Mouse (Mus musculus) liver, postnatal 0 days (tissue): Measurements from ENCODE around the gene Tuba1c. TPM values are rescaled to one million over a fixed set of nuclear protein-coding genes. Genes with fewer than 3 reads are reported as not detected.
"Not testable (repeated sequence)": the region's sequence is repeated elsewhere in the genome, so short reads cannot be mapped to it uniquely, and the experiment has no call there.

Source experiments
- ATAC-seq: fragments of 200-750 bp; cut with Nextera tagmentation; 2 replicates; pipeline ENCODE4 v1.8.0; 2017; ENCODE audit warnings: mild to moderate bottlenecking, moderate library complexity
- DNase-seq: peaks from one replicate; pipeline ENCODE4 v3.0.0-alpha.2; 2016
- H3K27ac ChIP-seq: fragments of 300-500 bp; sonication (generic); 2 replicates; pipeline ENCODE4 v1.5.1; 2014; ENCODE audit warnings: antibody characterized with exemption, moderate library complexity, mild to moderate bottlenecking, low read depth
- H3K27me3 ChIP-seq: fragments of 300-500 bp; sonication (generic); 2 replicates; pipeline ENCODE4 v1.6.1; 2014; ENCODE audit warnings: low read length, control low read depth, mixed read lengths; ENCODE audit not compliant: insufficient read depth
- H3K36me3 ChIP-seq: fragments of 300-500 bp; sonication (generic); replicated peaks from 2 replicates; pipeline ENCODE4 v1.6.1; 2014; ENCODE audit warnings: mild to moderate bottlenecking, control low read depth, low read length, moderate library complexity, mixed read lengths; ENCODE audit not compliant: insufficient read depth
- H3K4me1 ChIP-seq: fragments of 300-500 bp; sonication (generic); 2 replicates; pipeline ENCODE4 v1.6.1; 2014; ENCODE audit warnings: antibody characterized with exemption, mild to moderate bottlenecking, control low read depth; ENCODE audit not compliant: insufficient read depth
- H3K4me2 ChIP-seq: fragments of 300-500 bp; sonication (generic); 2 replicates; pipeline ENCODE4 v1.6.1; 2014; ENCODE audit warnings: low read depth, mild to moderate bottlenecking, low read length, moderate library complexity, mixed read lengths
- H3K4me3 ChIP-seq: fragments of 300-500 bp; sonication (generic); 2 replicates; pipeline ENCODE4 v1.5.1; 2014; ENCODE audit warnings: low read depth, low read length
- H3K9ac ChIP-seq: fragments of 300-500 bp; sonication (generic); replicated peaks from 2 replicates; pipeline ENCODE4 v1.6.1; 2014; ENCODE audit warnings: mild to moderate bottlenecking, moderate library complexity
- H3K9me3 ChIP-seq: fragments of 300-500 bp; sonication (generic); 2 replicates; pipeline ENCODE4 v1.6.1; 2016; ENCODE audit warnings: mild to moderate bottlenecking, control low read depth, low read length, mixed read lengths
- CTCF ChIP-seq: sonication (generic); IDR thresholded peaks from 2 replicates; pipeline ENCODE4 v1.5.1; 2016; ENCODE audit warnings: antibody characterized with exemption, low read depth
- EP300 ChIP-seq: IDR thresholded peaks from 2 replicates; pipeline ENCODE4 v1.6.1; 2016; ENCODE audit warnings: antibody characterized with exemption, low read depth, mild to moderate bottlenecking
- WGBS: fragments of 180-500 bp; shearing (Covaris S2); extraction: QIAGEN DNeasy Blood & Tissue Kit; methylation state at CpG from one replicate; pipeline ENCODE4 v1.1.7; 2014; ENCODE audit not compliant: insufficient replicate concordance; 5-methylcytosine and 5-hydroxymethylcytosine counted together
- polyA plus RNA-seq: library from polyadenylated mRNA; unstranded; fragments of >200 nt; fragmentation: Nextera tagmentation; extraction: Ambion mirVana; gene quantifications from 2 replicates; pipeline ENCODE4 v1.2.1, GENCODE M21; 2015

Gene Tuba1c
- polyA plus RNA-seq, 1 experiment from 2014 or later: 152 TPM

- peak; percentile 83 for ATAC-seq
- H3K9me3 ChIP-seq: no peaks in the 10 kb centered on the region
- H3K9ac ChIP-seq: no peak overlapping the region
- WGBS: 52% methylated on average over 5 of the region's 5 CpGs
- peak overlapping the region; percentile 8 for H3K4me2 ChIP-seq
- peak; percentile 60 for DNase-seq
- TF ChIP-seq CTCF: no peak
- TF ChIP-seq EP300: no peak; the same call in 1 of the 2 replicates
- H3K4me1 ChIP-seq: peaks cover 13% of the 10 kb centered on the region; the same call in 1 of the 2 replicates
- peak overlapping the region; percentile 87 for H3K27ac ChIP-seq
- H3K4me3 ChIP-seq: 0 out of 2 replicates have a peak overlapping the region, but pooled peaks have one; percentile 26
- H3K27me3 ChIP-seq: no peaks in the 10 kb centered on the region
- H3K36me3 ChIP-seq: peaks cover 11% of the 10 kb centered on the region
Measured at GRCm38 (mm10) chr15:99042334-99042733, 12.6 kb downstream of the Tuba1c start.

GRCm38 (mm10) chr15:99044854-99045253, 15.2 kb downstream of the Tuba1c start:
- peak; percentile 67 for DNase-seq
- H3K4me3 ChIP-seq: no peak overlapping the region
- no peak overlapping the region for H3K4me2 ChIP-seq
- H3K27me3 ChIP-seq: no peaks in the 10 kb centered on the region
- no peaks in the 10 kb centered on the region for H3K9me3 ChIP-seq
- peaks cover 13% of the 10 kb centered on the region; the same call in 1 of the 2 replicates for H3K4me1 ChIP-seq
- no peaks in the 10 kb centered on the region for H3K36me3 ChIP-seq
- ATAC-seq: peak; percentile 44
- TF ChIP-seq CTCF (no peak), EP300 (no peak)
- H3K27ac ChIP-seq: peak overlapping the region; percentile 72; the same call in 1 of the 2 replicates
- 48% methylated on average over 3 of the region's 3 CpGs for WGBS
- H3K9ac ChIP-seq: no peak overlapping the region

- peaks cover 13% of the 10 kb centered on the region; the same call in 1 of the 2 replicates for H3K4me1 ChIP-seq
- H3K4me3 ChIP-seq, H3K27ac ChIP-seq, H3K27me3 ChIP-seq, ATAC-seq, H3K9ac ChIP-seq, H3K36me3 ChIP-seq, DNase-seq, H3K9me3 ChIP-seq, H3K4me2 ChIP-seq: not testable (repeated sequence)
- WGBS: 71% methylated on average over 6 of the region's 6 CpGs
Measured at GRCm38 (mm10) chr15:99045734-99046133, 16.0 kb downstream of the Tuba1c start.

GRCm38 (mm10) chr15:99049473-99050253, 20.0 kb downstream of the Tuba1c start:
- H3K36me3 ChIP-seq: no peaks in the 10 kb centered on the region
- H3K27me3 ChIP-seq: peaks cover 23% of the 10 kb centered on the region
- no peaks in the 10 kb centered on the region for H3K9me3 ChIP-seq
- ATAC-seq (no peak), DNase-seq (peak; percentile 55)
- TF ChIP-seq CTCF (peak; percentile 93), EP300 (no peak)
- no peak overlapping the region for H3K4me2 ChIP-seq
- no peak overlapping the region for H3K27ac ChIP-seq
- H3K4me3 ChIP-seq: no peak overlapping the region
- H3K9ac ChIP-seq: no peak overlapping the region
- WGBS: 32% methylated on average over 13 of the region's 13 CpGs
- H3K4me1 ChIP-seq: no peaks in the 10 kb centered on the region; the same call in 1 of the 2 replicates

GRCm38 (mm10) chr15:99053373-99053772, 23.7 kb downstream of the Tuba1c start:
- Histone ChIP-seq H3K36me3 (no peaks in the 10 kb centered on the region), H3K27ac (no peak overlapping the region), H3K27me3 (peaks cover 58% of the 10 kb centered on the region), H3K4me2 (no peak overlapping the region), H3K9ac (no peak overlapping the region), H3K9me3 (no peaks in the 10 kb centered on the region), H3K4me3 (no peak overlapping the region), H3K4me1 (peaks cover 9% of the 10 kb centered on the region)
- 36% methylated on average over 9 of the region's 9 CpGs for WGBS
- TF ChIP-seq EP300 (no peak), CTCF (no peak)
- DNase-seq (peak; percentile 15), ATAC-seq (no peak)

- 6% methylated on average over 30 of the region's 30 CpGs for WGBS
- DNase-seq (peak; percentile 17), ATAC-seq (0 out of 2 replicates have a peak, but pooled peaks have one; percentile 2)
- H3K27me3 ChIP-seq: peaks cover 69% of the 10 kb centered on the region
- peaks cover 9% of the 10 kb centered on the region for H3K4me1 ChIP-seq
- H3K36me3 ChIP-seq: no peaks in the 10 kb centered on the region
- peak within 1 kb of the TSS; percentile 14 for H3K4me3 ChIP-seq
- H3K4me2 ChIP-seq: peak within 1 kb of the TSS; percentile 44
- no peak within 1 kb of the TSS for H3K9ac ChIP-seq
- TF ChIP-seq CTCF (no peak), EP300 (no peak)
- H3K27ac ChIP-seq: no peak within 1 kb of the TSS
- no peaks in the 10 kb centered on the region for H3K9me3 ChIP-seq
Measured at GRCm38 (mm10) chr15:99055040-99055439, 25.3 kb downstream of the Tuba1c start, which contains the start of gene Prph. Prph (plus strand) TSS chr15:99055174.
